Mouse (Mus musculus): ENCODE results near the gene Mesp1.

Mesp1 gene

DNA sequence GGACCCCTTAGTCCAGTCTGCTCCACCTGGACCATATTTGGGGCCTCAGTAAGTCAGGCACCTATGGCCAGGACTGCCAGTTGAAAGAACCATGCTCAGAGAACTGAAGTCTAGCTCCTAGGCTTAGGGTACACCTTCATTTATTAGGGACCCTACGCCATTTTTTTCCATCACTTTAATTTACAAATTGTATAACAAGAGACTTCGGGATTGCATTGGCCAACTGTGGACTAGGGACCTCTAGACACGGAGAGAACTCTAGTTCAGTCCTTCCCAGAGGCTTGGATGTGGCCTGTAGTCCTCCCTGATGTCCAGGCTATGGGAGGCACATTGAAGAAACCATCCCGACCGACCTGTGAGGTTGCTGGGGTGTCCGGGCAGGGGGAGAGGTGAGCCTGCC is at the start of gene Mesp1:
Gene Mesp1, minus strand, starts transcription at position 101 of the 400 bp plus-strand sequence.
- DNase-seq: no peak

GRCm38 (mm10) chr7:79842163-79842562 is 48.6 kb upstream of the Mesp1 start:
- no peak for DNase-seq

GRCm38 (mm10) chr7:79837247-79837646 is 43.7 kb upstream of the Mesp1 start:
- no peak for DNase-seq

- no peak for DNase-seq
These were observed 41.6 kb upstream of the Mesp1 start for GRCm38 (mm10) chr7:79835196-79835595.

DNA sequence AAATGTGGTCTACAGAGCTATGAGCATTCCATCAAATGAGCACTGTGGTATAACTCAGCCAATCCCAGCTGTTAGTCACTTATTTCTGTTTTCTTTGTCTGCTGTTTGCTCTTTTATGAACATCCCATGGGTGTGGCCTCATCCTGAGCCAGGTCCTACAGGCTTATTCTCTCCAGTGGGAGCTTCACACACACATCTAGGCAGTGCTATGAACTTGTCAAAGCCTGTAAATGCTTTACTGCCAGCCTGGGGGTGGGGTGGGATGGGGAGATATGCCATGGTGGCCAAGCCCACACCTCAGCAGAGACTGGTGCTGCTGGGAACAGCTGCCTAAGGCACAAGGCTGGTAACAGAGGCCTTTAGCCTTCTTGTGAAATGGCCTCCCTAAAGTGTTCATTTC is 39.4 kb upstream of the Mesp1 start:
- no peak for DNase-seq

DNA sequence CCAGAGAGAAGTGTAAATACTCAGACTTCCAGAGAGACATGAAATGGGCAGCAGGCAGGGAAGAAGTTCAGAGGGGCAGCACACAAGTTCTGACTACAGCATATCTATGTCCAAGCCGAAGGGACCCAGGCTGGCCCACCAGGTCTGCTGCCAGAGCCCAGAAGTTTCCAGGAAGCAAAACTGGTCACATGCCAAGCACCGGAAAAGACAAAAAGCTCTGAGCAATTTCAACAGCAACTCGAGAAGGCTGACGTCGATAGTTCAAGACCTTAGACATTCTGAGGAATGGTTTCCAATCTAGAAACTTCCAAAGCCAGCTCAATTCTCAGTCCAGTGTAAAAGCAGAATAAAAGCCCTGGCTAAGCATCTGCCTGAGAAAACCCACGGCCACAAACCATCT is 38.0 kb upstream of the Mesp1 start:
- peak; percentile 72 to 82 for DNase-seq

GRCm38 (mm10) chr7:79831145-79831544 is 37.6 kb upstream of the Mesp1 start:
- peak; percentile 68 to 82 for DNase-seq

DNA sequence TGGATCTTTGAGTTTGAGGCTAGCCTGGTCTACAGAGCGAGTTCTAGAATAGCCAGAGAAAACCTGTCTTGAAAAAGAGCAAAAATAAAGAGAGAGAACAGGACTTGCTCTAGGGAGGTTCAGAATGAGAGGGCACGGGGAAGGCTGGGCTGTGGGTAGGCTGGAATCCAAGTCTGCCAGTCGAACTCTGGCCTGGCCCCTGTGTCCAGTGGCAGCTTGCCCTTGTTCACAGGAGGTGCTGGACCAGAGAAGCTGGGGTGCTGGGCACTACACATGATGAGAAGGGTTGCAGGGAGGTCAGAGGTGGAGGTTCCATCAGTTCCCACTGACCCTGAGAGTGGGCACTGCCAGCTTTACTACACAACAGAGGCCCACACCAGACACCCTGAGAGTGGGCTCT is 34.8 kb upstream of the Mesp1 start:
- no peak for DNase-seq

DNA sequence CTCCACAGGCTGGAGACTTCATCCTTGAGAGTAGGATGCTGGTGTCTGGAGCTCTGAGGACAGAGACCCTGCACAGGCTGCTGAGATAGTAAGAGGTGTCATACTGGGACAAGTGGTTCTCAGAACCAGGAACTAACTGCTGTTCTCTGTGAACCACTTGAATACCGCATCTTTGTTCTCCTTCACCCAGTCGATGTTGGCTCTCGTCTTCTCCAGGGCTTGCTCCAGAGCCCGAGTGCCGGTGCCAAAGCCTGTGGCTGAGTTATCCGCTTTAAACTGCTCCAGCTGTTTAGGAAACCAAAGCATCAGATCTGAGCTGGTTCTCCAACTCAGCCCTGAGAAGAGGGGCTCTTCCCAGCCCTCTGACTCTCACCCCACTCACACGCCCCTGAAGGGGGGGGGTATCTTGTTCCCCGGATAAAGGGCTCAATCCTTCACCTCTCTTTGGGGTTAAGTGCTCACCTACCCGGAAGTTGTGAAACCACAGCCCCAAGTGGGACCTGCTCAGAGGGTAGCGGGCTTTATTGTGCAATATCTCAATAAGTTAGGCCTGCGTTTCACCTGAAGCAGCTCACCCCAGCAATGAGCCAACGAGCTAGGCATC is 28.6 kb upstream of the Mesp1 start:
- DNase-seq: peak; percentile 77 to 83

GRCm38 (mm10) chr7:79819996-79820395 is 26.4 kb upstream of the Mesp1 start:
- DNase-seq: no peak

GRCm38 (mm10) chr7:79819515-79819914 is 25.9 kb upstream of the Mesp1 start:
- DNase-seq: no peak

DNA sequence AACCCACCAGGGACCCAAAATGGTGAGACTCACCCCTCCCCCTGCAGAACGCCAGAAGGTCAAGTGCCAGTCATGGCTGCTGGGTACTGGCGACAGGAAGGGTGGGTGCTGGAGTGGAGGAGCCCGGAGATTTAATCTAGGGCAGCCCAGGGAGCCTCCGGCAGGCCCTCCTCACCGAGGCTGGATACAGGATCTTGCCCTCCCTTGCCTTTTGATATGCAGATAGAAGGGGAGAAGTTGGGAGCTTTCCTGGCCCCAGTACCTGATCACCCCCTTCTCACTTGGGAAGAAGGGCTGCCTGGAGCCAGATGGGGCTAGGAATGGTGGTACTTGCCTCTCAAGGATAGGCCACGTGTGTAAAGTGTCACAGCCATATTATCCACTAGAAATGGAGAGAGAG is 24.7 kb upstream of the Mesp1 start:
- DNase-seq: peak in 1 of 2 experiments; percentile 19

- no peak for DNase-seq
These were observed 19.8 kb upstream of the Mesp1 start for GRCm38 (mm10) chr7:79813409-79813808.

- peak; percentile 68 to 76 for DNase-seq
These were observed 17.3 kb upstream of the Mesp1 start, which contains the start of gene Mesp2 for GRCm38 (mm10) chr7:79810611-79811506. Gene Mesp2 (plus strand): TSS chr7:79810727.

- DNase-seq: no peak
These were observed 15.0 kb upstream of the Mesp1 start for GRCm38 (mm10) chr7:79808561-79808960.

- DNase-seq: peak; percentile 50 to 68
These were observed 10.3 kb upstream of the Mesp1 start for GRCm38 (mm10) chr7:79803887-79804286.

- DNase-seq: peak; percentile 42 to 64
These were observed 8.4 kb upstream of the Mesp1 start for GRCm38 (mm10) chr7:79802037-79802436.

DNA sequence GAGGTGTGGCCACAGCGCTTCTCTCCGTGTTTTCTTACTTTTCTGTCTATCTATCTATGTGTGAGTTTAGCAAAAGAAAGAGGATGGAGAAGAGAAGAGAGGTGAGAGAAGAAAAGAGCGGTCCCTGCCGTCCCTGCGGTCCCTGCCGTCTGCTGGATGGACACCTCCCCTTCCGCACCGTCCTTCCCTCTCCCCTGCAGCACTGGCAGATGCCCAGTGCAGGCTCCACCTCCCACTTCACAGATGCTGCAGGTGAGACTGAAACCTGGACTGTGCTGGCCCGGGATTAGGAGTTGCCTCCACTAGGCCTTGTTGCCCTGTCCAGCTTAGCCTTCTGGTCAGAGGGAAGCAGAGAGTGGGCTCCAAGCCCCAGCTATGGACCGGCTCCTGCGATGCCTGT is 7.8 kb upstream of the Mesp1 start:
- peak; percentile 73 to 76 for DNase-seq

DNA sequence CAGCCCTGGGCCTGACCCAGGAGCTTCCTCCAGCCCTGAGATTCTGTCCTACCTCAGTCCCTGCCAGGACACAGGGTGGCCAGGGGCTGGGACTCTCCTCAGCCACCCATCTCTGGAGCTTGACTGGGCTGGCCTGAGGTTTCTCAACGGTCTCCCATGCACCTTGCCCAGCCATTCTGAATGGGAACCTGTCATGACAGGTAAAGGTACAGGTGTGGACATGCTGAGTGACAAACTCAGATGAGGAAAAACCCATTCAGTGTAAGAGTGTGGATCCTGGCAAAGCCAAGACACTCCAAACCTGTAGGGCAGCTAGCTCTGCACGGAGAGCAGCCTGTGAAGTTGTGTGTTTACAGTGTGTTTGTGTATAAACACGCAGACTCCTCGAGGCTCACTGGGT is 6.7 kb upstream of the Mesp1 start:
- DNase-seq: no peak

- DNase-seq: no peak
These were observed 5.9 kb upstream of the Mesp1 start for GRCm38 (mm10) chr7:79799506-79799905.

DNA sequence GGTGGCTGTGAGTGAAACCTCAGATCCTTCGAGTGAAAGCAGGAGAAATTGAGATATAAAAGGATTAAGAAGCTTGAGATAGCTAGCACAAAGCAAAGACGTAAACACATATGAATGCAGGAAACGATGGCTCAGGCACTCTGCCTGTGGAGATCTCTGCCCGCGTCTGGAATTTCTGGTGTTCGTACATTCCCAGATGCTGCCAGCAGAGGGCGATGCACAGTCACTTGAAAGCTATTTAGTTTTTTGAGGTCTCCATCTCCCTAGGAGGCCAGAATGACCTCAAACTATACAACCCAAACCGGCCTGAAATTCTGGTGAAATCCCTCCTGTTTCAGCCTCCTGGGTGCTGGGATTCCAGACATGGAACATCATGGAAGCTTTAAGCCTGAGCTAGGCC is 5.5 kb upstream of the Mesp1 start:
- DNase-seq: peak; percentile 75 to 82

DNA sequence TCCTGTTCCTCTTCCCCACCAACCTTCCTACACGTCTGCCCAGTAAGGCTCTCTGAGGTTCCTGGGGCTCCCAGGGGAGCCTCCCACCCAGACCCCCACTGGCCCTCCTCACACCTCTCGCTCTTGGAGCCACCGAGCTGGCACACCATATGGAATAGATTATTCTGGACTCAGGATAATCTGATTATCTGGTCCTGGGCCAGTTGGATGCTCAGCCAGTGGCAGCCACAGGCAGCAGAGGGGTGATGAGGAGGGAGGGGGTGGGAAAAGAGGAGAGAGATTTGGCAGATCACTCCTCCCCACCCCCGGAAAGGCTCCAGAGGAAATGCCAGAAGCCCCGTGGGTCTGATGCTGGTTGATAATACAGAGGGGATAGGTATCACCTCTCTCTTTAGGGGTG is 5.0 kb upstream of the Mesp1 start:
- no peak for DNase-seq

GRCm38 (mm10) chr7:79792635-79793421 is 760 bp downstream of the Mesp1 start:
- DNase-seq: peak in 1 of 2 experiments; percentile 43
